Mouse (Mus musculus) small intestine, adult 2 months (tissue): ENCODE measurements around the gene Spint5.

Experiments
- CTCF ChIP-seq: fragments of 200-500 bp; IDR thresholded peaks from 2 replicates; pipeline ENCODE4 v1.5.1; 2012; ENCODE audit warnings: low read depth, mild to moderate bottlenecking, control low read depth, inconsistent platforms, low read length, moderate library complexity, mixed read lengths; ENCODE audit not compliant: insufficient replicate concordance, insufficient read length; ENCODE audit errors: extremely low read depth
- POLR2A ChIP-seq: fragments of 200-500 bp; IDR thresholded peaks from 2 replicates; pipeline ENCODE4 v1.6.1; 2012; ENCODE audit warnings: low read depth, mild to moderate bottlenecking, control low read depth, inconsistent platforms, low read length, moderate library complexity

GRCm38 (mm10) chr2:164757841-164758240, 42.7 kb downstream of the Spint5 start:
- TF ChIP-seq CTCF (no peak), POLR2A (no peak)
